Mouse (Mus musculus): Measurements from ENCODE around the gene Tdrd6. TPM values are rescaled to one million over a fixed set of nuclear protein-coding genes. Genes with fewer than 3 reads are reported as not detected.

The Tdrd6 gene
- polyA plus RNA-seq, 1 experiment from 2014 or later, result 0.04 TPM

GRCm38 (mm10) chr17:43649641-43650436, 19.7 kb upstream of the Tdrd6 start:
- Histone ChIP-seq H3K9ac (replicated peaks) (no peak overlapping the region), H3K4me2 (no peak overlapping the region), H3K27me3 (no peaks in the 10 kb centered on the region), H3K36me3 (peaks cover 81% of the 10 kb centered on the region), H3K4me3 (replicated peaks) (no peak overlapping the region), H3K9me3 (no peaks in the 10 kb centered on the region), H3K27ac (no peak overlapping the region), H3K4me1 (replicated peaks) (no peaks in the 10 kb centered on the region)
- ATAC-seq (ENCODE audit: insufficient number of reproducible peaks, insufficient read depth, low FRiP score, low TSS enrichment, low read depth), result no peak
- 87% methylated on average over 10 of the region's 10 CpGs for WGBS

GRCm38 (mm10) chr17:43646925-43647324, 16.8 kb upstream of the Tdrd6 start:
- no peak overlapping the region for H3K4me2 ChIP-seq
- no peaks in the 10 kb centered on the region for H3K4me1 ChIP-seq (replicated peaks)
- no peak overlapping the region for H3K4me3 ChIP-seq (replicated peaks)
- H3K27ac ChIP-seq, result no peak overlapping the region
- H3K27me3 ChIP-seq, result no peaks in the 10 kb centered on the region
- H3K9ac ChIP-seq (replicated peaks), result no peak overlapping the region
- no peaks in the 10 kb centered on the region for H3K9me3 ChIP-seq
- peaks cover 85% of the 10 kb centered on the region for H3K36me3 ChIP-seq
- WGBS, result 73% methylated on average over 5 of the region's 5 CpGs
- no peak for ATAC-seq (ENCODE audit: insufficient number of reproducible peaks, insufficient read depth, low FRiP score, low TSS enrichment, low read depth)

DNA sequence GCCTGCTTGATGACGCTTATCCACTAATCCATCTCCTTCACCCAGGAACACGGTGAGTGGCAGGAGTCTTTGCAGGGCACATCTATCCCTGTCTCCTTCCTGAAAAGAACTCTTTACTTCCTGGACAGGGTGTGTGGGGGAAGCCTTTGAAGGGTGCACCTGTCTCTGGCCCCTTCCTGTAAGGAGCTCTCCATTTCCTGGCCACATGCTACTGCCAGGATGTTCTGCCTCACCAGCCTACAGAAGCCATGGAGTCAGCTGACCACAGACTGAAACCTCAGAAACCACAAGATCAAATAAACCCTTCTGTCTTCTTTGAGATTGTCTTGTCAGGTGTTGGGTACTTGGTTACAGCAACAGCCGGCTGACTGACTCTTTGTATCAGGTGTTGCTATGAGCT, 15.0 kb upstream of the Tdrd6 start:
- peaks cover 79% of the 10 kb centered on the region for H3K36me3 ChIP-seq
- no peaks in the 10 kb centered on the region for H3K4me1 ChIP-seq (replicated peaks)
- no peak overlapping the region for H3K4me3 ChIP-seq (replicated peaks)
- no peaks in the 10 kb centered on the region for H3K9me3 ChIP-seq
- no peak overlapping the region for H3K27ac ChIP-seq
- ATAC-seq (ENCODE audit: insufficient number of reproducible peaks, insufficient read depth, low FRiP score, low TSS enrichment, low read depth), result no peak
- WGBS, result 93% methylated on average over 3 of the region's 3 CpGs
- H3K27me3 ChIP-seq, result no peaks in the 10 kb centered on the region
- H3K4me2 ChIP-seq, result no peak overlapping the region
- H3K9ac ChIP-seq (replicated peaks), result no peak overlapping the region

DNA sequence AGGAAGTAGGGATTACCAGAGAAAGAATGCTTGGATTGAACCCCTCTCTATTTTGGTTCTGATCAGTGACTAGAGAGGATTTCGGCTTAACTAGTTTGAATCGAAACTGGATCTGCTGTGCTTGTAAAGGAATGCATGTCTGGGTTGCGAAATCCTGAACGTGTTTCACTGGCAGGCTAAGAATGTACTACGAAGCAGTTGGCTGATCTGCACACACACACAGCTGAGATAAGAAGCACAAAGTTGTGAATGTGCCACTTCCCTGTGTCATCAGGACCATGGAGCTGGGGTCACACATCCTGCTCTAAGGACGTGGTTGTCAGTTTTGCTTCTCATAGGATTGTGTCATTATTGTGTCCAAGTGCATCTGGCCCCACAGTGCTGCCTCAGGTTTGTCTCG, 14.3 kb upstream of the Tdrd6 start:
- no peaks in the 10 kb centered on the region for H3K9me3 ChIP-seq
- H3K4me3 ChIP-seq (replicated peaks), result no peak overlapping the region
- no peak for ATAC-seq (ENCODE audit: insufficient number of reproducible peaks, insufficient read depth, low FRiP score, low TSS enrichment, low read depth)
- no peaks in the 10 kb centered on the region for H3K4me1 ChIP-seq (replicated peaks)
- peaks cover 72% of the 10 kb centered on the region for H3K36me3 ChIP-seq
- no peak overlapping the region for H3K27ac ChIP-seq
- H3K27me3 ChIP-seq, result no peaks in the 10 kb centered on the region
- 83% methylated on average over 7 of the region's 7 CpGs for WGBS
- no peak overlapping the region for H3K9ac ChIP-seq (replicated peaks)
- H3K4me2 ChIP-seq, result no peak overlapping the region

DNA sequence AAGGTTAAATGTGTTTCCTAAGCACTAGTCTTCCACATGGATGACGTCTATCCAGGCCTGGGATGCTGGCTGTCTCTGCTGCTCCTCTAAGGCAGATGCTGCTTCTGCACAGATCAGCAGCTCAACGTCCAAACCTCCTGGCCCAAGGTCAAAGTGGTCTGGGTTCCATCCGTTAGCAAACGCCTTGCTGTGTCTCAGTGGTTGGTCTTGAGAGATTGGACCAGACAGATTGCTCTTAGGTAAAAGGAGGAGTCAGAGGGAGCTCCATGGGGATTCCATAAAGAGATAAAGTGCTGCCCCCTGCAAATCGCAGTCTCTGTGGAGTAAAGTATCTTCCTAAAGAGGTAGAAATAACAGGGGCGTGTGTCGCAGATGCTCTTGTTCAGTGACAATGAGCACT, 13.1 kb upstream of the Tdrd6 start:
- no peak overlapping the region for H3K9ac ChIP-seq (replicated peaks)
- no peak overlapping the region for H3K27ac ChIP-seq
- no peak for ATAC-seq (ENCODE audit: insufficient number of reproducible peaks, insufficient read depth, low FRiP score, low TSS enrichment, low read depth)
- no peaks in the 10 kb centered on the region for H3K27me3 ChIP-seq
- H3K4me2 ChIP-seq, result no peak overlapping the region
- H3K9me3 ChIP-seq, result no peaks in the 10 kb centered on the region
- no peaks in the 10 kb centered on the region for H3K4me1 ChIP-seq (replicated peaks)
- H3K36me3 ChIP-seq, result peaks cover 60% of the 10 kb centered on the region
- 80% methylated on average over 7 of the region's 7 CpGs for WGBS
- H3K4me3 ChIP-seq (replicated peaks), result no peak overlapping the region

DNA sequence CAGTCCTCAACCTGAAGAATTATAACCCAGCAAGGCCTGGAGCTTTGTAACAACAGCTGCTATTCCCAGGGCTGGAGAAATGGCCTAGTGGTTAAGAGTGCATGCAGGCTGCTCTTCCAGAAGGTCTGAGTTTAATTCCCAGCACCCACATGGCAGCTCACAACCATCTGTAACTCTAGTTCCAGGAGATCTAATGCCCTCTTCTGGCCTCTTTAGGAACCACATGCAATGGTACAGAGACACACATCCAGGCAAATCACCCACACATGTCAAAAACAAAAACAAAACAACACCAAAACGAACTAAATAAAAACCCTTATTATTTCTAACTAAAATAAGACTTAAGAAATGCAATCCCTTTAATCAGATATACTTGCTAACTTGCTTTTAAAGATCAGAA, 10.7 kb upstream of the Tdrd6 start:
- no peak overlapping the region for H3K4me3 ChIP-seq (replicated peaks)
- no peak overlapping the region for H3K27ac ChIP-seq
- no peaks in the 10 kb centered on the region for H3K4me1 ChIP-seq (replicated peaks)
- no peak for ATAC-seq (ENCODE audit: insufficient number of reproducible peaks, insufficient read depth, low FRiP score, low TSS enrichment, low read depth)
- peaks cover 43% of the 10 kb centered on the region for H3K36me3 ChIP-seq
- no peaks in the 10 kb centered on the region for H3K9me3 ChIP-seq
- no peak overlapping the region for H3K9ac ChIP-seq (replicated peaks)
- WGBS, result 90% methylated on average over 1 of the region's 1 CpGs
- no peaks in the 10 kb centered on the region for H3K27me3 ChIP-seq
- H3K4me2 ChIP-seq, result no peak overlapping the region

DNA sequence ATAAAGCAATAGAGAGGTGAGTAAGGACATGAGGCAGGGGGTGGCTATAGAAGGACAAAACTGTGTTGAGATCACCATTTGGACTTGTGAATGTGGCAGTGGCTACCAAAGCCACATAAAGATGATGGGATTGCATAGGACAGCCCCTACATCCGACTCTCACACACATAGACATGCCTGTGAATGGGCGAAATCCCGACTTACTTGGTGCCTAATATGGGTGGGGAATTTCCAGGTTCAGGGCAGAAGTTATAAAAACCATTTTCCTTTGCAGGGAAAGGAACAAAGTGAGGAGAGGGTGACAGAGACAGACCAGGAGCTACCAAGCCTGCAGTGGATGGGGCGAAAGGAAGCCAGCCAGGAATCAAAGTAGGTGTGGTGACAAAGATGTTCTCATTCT, 7.0 kb upstream of the Tdrd6 start:
- no peaks in the 10 kb centered on the region for H3K9me3 ChIP-seq
- H3K4me2 ChIP-seq, result no peak overlapping the region
- no peak overlapping the region for H3K27ac ChIP-seq
- H3K4me1 ChIP-seq (replicated peaks), result no peaks in the 10 kb centered on the region
- H3K27me3 ChIP-seq, result no peaks in the 10 kb centered on the region; the same call in 1 of the 2 replicates
- WGBS, result 94% methylated on average over 4 of the region's 4 CpGs
- no peak overlapping the region for H3K9ac ChIP-seq (replicated peaks)
- no peak for ATAC-seq (ENCODE audit: insufficient number of reproducible peaks, insufficient read depth, low FRiP score, low TSS enrichment, low read depth)
- H3K36me3 ChIP-seq, result peaks cover 12% of the 10 kb centered on the region; the same call in 1 of the 2 replicates
- H3K4me3 ChIP-seq (replicated peaks), result no peak overlapping the region

DNA sequence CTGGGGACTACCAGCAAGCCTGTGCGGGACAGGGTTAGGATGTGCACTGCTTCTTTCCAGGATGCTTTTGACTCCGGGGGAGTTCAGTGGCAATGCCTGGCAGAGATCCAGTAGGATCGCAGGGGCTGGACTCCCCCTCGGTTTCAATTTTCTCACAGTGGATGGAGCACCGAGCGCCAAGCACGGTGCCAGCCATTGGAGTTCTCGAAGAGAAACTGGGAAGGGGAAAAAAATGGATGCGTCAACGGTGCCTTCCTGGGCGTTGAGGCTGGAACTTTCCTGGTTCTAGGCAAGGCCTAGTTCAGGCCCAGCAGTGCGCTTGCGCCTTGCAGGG, 295 bp upstream of the Tdrd6 start:
- no peak for ATAC-seq (ENCODE audit: insufficient number of reproducible peaks, insufficient read depth, low FRiP score, low TSS enrichment, low read depth)
- Histone ChIP-seq H3K4me1 (replicated peaks) (peaks cover 15% of the 10 kb centered on the region), H3K4me3 (replicated peaks) (peak overlapping the region; percentile 46), H3K9me3 (peaks cover 7% of the 10 kb centered on the region; the same call in 1 of the 2 replicates), H3K27me3 (peaks cover 54% of the 10 kb centered on the region), H3K27ac (no peak overlapping the region), H3K36me3 (no peaks in the 10 kb centered on the region), H3K9ac (replicated peaks) (peak overlapping the region; percentile 51; the same call in 1 of the 2 replicates), H3K4me2 (peak overlapping the region; percentile 84)
- WGBS, result 44% methylated on average over 13 of the region's 13 CpGs

- H3K4me3 ChIP-seq (replicated peaks), result peak overlapping the region; percentile 46
These were observed 1.0 kb downstream of the Tdrd6 start for GRCm38 (mm10) chr17:43629026-43629495.

DNA sequence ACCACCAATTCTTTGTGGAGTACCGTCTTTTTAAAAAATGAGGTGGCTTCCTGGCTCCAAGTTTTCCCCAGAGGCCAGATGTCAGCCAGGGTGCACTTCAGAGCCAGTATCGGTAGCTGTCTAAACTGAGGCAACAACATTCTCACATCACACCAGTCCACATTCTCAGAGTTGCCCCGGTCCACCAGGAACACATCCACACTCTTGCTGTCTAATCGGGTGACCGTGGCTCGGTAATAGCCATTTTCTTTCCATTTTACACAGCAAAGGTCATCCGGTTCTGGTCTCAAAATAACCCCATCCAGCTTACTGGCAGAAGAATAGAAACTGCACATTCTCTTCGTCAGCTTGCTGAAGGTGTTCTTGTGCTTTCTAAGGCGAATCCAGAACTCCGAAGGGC, 1.9 kb downstream of the Tdrd6 start:
- Histone ChIP-seq H3K4me1 (replicated peaks) (peaks cover 15% of the 10 kb centered on the region), H3K4me3 (replicated peaks) (no peak overlapping the region), H3K27me3 (peaks cover 54% of the 10 kb centered on the region), H3K9ac (replicated peaks) (no peak overlapping the region), H3K27ac (no peak overlapping the region), H3K36me3 (no peaks in the 10 kb centered on the region), H3K9me3 (peaks cover 7% of the 10 kb centered on the region; the same call in 1 of the 2 replicates), H3K4me2 (no peak overlapping the region)
- no peak for ATAC-seq (ENCODE audit: insufficient number of reproducible peaks, insufficient read depth, low FRiP score, low TSS enrichment, low read depth)
- WGBS, result 86% methylated on average over 10 of the region's 10 CpGs

More at GRCm38 (mm10) chr17:43629026-43629495, 1.0 kb downstream of the Tdrd6 start:
- Histone ChIP-seq H3K27ac (no peak overlapping the region), H3K4me2 (peak overlapping the region; percentile 84), H3K9ac (replicated peaks) (peak overlapping the region; percentile 51; the same call in 1 of the 2 replicates), H3K9me3 (peaks cover 7% of the 10 kb centered on the region; the same call in 1 of the 2 replicates), H3K27me3 (peaks cover 54% of the 10 kb centered on the region), H3K4me1 (replicated peaks) (peaks cover 15% of the 10 kb centered on the region), H3K36me3 (no peaks in the 10 kb centered on the region)
- ATAC-seq (ENCODE audit: insufficient number of reproducible peaks, insufficient read depth, low FRiP score, low TSS enrichment, low read depth), result no peak
- 18% methylated on average over 24 of the region's 24 CpGs for WGBS

GRCm38 (mm10) chr17:43622076-43622475, 8.0 kb downstream of the Tdrd6 start:
- 88% methylated on average over 10 of the region's 10 CpGs for WGBS
- no peak overlapping the region for H3K4me2 ChIP-seq
- H3K27me3 ChIP-seq, result peaks cover 6% of the 10 kb centered on the region; the same call in 1 of the 2 replicates
- H3K9me3 ChIP-seq, result no peaks in the 10 kb centered on the region
- no peak for ATAC-seq (ENCODE audit: insufficient number of reproducible peaks, insufficient read depth, low FRiP score, low TSS enrichment, low read depth)
- no peak overlapping the region for H3K27ac ChIP-seq
- no peak overlapping the region for H3K4me3 ChIP-seq (replicated peaks)
- H3K36me3 ChIP-seq, result no peaks in the 10 kb centered on the region
- H3K9ac ChIP-seq (replicated peaks), result no peak overlapping the region
- no peaks in the 10 kb centered on the region for H3K4me1 ChIP-seq (replicated peaks)
